Mouse (Mus musculus) spleen, adult 18-20 months (tissue): ENCODE results near the gene Ryr1.
A peak's percentile ranks its signal among the peaks of the same experiment; 100 is the strongest.
"Not testable (repeated sequence)": the region's sequence is repeated elsewhere in the genome, so short reads cannot be mapped to it uniquely, and the experiment has no call there.

Source experiments
- DNase-seq, 2 experiments: peaks; one replicate each; pipeline ENCODE4 v3.0.0; 2022; ENCODE audit warnings: mixed read lengths in 2 of 2

Ryr1 gene

GRCm38 (mm10) chr7:29075208-29075607, 49.8 kb downstream of the Ryr1 start:
- DNase-seq, result no peak

- peak in 1 of 2 experiments; percentile 32 for DNase-seq
Measured at GRCm38 (mm10) chr7:29072689-29073088, 52.3 kb downstream of the Ryr1 start.

DNA sequence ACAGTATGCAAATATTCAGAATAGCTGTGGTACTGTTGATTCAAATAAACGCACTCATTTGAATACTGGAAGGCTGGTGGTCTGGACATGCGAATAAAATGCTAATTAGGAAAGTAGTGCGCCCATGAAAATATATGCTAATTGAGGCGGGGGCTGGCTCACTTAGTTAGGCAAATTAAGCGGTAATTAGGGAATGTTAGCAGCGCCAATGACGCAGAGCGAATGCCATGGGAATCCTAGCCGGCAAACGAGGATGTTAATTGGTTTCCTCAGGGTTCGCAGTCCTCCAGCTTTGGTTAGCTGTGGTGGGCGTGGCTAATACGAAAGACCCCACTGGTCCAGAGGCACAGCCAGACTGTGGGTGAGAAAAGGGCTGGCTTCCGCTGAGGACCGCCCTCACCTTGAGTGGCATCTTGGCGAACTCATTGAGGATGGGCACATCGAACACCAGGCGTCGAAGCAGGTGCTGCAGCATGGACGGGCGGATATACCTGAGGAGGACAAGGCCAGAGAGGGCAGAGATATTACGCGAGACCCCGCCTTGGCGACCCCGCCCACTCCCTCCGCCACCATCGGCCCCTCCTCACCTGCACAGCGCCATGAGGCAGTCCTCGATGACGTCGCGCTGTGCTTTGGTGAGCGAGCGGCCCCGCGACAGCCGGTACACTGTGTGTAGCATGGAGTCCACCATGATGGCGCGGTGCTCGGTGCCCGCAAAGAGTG, 53.6 kb downstream of the Ryr1 start:
- DNase-seq, result no peak

DNA sequence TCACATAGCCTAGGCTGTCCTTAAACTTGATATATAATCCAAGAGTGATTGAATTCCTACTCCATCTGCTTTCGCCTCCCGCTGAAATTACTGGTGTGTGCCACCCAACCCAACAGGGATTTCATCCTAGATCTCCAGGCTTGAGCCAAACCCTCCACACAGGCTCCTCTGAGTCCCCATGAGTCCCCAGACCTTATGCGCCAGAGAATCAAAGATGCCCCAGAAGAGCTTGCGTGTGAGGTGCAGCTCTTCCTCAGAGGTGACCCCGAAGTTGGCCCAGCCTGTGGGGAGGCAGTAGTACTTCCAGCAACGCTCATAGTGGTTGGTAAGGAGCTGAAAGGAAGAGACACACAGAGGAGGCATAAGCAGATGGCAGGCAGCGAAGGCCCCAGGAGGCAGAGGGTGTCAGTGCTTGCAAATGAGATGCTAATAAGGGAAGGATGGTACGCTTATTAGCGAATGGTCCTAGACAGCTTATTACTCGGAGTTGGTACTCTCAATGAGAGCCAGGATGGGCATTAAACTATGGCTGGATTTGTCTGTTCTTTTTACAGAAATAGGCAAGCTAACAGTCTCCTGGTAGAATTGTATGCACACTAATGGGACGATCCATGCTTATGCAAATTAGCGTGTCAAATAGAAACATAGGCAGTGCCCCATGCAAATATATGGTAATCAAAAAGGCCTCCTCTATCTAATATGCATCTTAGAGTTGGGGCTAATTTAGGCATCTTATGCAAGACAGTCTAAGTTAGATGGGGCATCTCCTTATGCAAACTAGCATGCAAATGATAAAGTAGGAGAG, 54.4 kb downstream of the Ryr1 start:
- no peak for DNase-seq

- no peak for DNase-seq
Measured at GRCm38 (mm10) chr7:29067758-29068157, 57.2 kb downstream of the Ryr1 start.

GRCm38 (mm10) chr7:29063476-29063875, 61.5 kb downstream of the Ryr1 start:
- DNase-seq, result not testable (repeated sequence)

DNA sequence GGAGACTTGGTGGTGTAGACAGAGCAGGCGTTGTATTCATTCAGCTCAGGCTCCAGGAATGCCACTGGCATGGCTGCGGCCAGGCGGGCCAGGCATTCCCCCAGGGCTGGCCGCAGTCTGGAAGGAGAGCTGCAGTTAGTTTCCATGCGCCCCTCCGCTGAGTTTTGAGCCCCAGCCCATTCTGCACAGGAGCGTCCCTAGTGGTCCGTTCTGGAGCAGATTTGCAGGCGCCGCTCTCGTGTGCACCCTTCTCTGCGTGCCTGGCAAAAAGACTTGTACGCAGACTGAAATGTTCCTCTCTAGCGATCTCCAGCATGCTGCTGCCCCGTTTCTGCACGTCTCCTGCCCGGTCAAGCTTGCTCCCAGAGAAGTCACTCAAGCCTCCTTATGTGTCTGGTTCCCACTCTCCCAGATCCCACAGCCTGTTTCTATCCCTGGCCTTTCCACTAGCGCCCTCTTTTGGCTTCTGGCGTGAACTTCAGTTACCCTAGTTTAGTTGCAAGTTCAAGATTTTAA, 63.4 kb downstream of the Ryr1 start:
- DNase-seq, result no peak

DNA sequence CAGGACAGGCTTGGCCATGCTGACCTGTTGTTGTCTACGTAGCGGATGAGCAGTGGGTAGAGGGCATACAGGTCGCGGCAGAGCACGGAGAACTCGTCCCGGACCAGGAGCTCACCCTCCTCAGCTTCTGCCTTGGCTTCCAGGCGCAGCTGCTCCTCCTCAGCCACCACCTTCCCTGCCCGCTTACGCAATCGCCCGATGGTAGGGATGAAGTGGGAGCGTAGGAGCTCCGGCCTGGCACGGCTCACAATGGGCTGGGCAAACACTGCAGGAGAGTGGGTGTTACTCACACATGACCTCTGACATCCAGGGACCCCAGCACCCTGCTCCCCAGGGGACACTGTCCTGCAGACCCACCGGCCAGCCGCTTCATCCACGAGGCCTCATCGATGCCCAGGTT, 65.5 kb downstream of the Ryr1 start:
- no peak for DNase-seq

DNA sequence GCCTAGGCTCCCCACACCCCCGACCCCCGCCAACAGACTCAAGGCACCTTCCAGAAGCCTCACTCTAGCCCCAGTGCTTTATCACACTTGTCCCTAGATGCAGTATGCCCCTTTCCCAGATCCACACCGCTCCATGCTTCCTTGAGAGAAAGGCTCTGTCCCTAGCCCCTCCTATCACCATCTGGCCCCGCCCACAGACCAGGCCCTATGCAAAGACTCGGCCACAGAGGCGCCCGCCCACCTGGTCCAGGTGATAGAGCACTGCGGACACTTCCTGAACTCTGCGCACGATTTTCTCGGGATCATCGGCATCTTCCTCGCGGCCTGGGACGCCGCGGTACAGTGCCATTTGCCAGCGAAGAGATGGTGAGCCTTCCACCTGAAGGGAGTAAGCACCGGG, 72.2 kb downstream of the Ryr1 start:
- no peak for DNase-seq

DNA sequence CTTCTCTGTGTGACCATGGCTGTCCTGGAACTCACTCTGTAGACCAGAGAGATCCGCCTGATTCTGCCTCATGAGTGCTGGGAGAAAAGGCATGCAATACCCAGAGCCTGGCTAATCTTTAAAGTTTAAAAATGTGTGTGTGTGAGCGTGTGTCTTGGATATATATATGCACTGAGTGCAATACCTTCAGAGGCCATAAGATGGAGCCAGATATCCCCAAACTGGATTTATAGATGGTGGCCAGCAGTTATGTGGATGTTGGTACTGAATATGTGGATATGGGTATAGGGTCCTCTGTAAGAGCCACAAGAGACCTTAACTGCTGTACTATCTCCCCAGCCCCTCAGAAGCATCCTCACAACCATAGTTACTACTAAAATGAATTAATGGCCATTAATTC, 74.2 kb downstream of the Ryr1 start:
- no peak for DNase-seq

- no peak for DNase-seq
Measured at GRCm38 (mm10) chr7:29048615-29049014, 76.4 kb downstream of the Ryr1 start.

DNA sequence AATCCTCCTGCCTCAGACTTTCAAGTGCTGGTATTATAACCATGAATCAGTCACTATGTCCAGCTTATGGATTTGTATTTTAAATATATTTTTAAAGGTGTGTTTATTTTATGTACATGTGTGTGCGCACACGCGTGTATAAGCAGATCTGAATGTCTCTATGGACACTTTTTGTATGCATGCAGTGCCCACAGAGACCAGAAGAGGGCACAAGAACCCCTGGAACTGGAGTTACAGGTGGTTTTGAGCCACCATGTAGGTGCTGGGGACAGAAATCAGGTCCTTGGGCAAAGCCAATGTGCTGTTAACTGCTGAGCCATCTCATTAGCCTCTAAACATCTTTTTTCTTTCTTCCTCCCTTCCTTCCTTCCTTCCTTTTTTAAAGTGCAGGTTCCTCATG, 76.9 kb downstream of the Ryr1 start:
- no peak for DNase-seq

DNA sequence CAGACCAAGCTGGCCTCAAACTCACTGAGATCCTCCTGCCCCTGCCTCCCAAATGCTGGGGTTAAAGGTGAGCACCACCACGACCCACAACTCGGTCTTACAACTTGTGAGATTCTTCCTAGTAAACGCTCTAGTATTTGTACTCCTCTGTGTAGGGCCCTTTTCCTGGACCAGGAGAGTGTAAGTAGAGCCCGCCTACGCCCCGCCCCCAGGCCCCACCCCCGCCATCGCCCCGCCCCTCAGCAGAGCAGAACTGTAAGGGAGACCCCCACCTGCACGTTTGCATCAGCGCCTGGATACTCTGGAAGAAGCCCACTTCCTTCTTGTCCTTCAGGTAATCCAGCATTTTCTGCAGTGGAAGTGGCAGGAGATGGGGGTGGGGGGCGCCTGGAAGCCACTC, 78.4 kb downstream of the Ryr1 start:
- DNase-seq, result no peak

- no peak for DNase-seq
Measured at GRCm38 (mm10) chr7:29044302-29044701, 80.7 kb downstream of the Ryr1 start.

DNA sequence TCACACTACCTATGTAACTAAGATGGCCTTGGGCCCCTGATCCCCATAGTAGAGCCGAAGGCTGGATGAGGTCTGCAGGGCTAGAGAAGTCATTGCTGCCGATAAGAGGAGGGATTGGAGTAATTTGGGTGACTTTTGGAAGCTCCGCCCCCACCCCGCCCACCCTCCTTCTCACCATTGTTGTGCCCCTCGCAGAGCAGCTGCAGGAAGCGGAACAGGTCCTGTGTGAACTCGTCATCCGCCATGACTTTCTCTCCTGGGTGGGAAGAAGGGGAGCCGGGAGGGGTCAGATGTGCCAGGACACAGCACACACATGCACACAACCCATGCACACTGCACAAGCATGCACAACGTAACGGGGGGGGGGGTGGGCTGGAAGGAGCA, 81.3 kb downstream of the Ryr1 start:
- no peak for DNase-seq

- no peak for DNase-seq
Measured at GRCm38 (mm10) chr7:29043016-29043673, 81.8 kb downstream of the Ryr1 start.

- DNase-seq, result no peak
Measured at GRCm38 (mm10) chr7:29041194-29041593, 83.8 kb downstream of the Ryr1 start.

GRCm38 (mm10) chr7:29039985-29040661, 84.9 kb downstream of the Ryr1 start:
- peak in 1 of 2 experiments; percentile 22 for DNase-seq

GRCm38 (mm10) chr7:29039604-29039984, 85.4 kb downstream of the Ryr1 start:
- peak; percentile 52 to 87 for DNase-seq

DNA sequence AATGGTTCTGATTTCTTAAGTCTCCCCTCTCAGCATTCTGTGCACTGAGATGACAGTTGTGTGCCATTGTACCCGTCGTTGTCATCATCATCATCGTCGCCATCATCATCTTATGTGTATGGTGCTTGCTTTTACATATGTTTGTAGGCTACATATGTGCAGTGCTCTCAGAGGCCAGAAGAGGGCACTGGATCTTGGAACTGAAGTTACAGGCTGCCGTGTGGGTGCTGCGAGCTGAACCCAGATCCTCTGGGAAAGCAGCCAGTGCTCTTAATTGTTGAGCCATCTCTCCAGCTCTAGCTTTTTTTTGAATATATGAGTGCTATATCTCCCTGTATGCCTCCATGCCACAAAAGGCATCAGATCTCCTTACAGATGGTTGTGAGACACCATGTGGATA, 87.7 kb downstream of the Ryr1 start:
- DNase-seq, result peak in 1 of 2 experiments; percentile 34

- DNase-seq, result no peak
Measured at GRCm38 (mm10) chr7:29032685-29033084, 92.3 kb downstream of the Ryr1 start.

GRCm38 (mm10) chr7:29031641-29032040, 93.3 kb downstream of the Ryr1 start:
- DNase-seq, result no peak
